Mouse (Mus musculus): ENCODE data around the gene Ppp1cb.

DNA sequence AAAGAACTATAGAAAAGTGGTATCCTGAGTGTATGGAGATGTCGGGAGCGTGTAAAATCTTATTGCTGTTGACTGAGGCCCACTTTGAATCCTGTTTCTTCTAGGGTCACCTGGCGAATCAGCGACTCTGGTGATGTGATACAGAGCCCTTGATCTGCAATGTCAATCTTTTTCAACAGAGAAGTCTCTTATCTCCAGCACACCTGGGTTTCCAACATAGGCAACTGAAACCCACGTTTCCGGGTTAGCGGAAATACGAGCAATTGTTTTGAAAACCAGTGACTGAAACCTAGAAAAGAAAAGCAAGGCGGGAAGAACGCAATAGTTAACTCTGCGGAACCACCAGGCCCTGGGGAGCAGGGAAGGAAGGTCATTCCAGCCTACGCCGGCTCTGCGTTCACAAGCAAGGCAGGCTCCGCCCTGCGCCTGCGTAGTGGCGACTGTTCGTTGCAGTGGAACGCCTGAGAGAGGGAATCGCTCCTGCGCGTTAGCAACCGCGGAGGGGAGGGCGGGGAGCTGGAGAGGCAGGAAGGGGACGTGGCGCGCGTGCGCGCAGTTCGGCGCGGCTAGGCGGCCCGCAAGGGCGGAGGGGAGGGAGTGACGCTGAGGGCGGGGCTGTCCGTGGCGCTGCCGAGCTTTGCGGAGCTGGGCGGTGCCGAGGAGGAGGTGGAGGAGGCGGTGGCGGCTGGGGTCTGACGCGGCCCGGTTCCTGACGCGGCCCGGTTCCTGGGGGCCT is at the start of gene Ppp1cb:
- TF ChIP-seq CTCF (IDR thresholded peaks at IDR 0.05; ENCODE audit: control insufficient read depth, insufficient read depth, insufficient replicate concordance, low read depth, low read length), result 0 out of 2 replicates have a peak, but pooled peaks have one; percentile 18
- peak; percentile 99 for TF ChIP-seq POLR2A (IDR thresholded peaks at IDR 0.05; ENCODE audit: control insufficient read depth, low read depth, low read length)
